Mouse (Mus musculus) layer of hippocampus, postnatal 10 days (tissue): ENCODE data around the gene Hemk1. TPM values are rescaled to one million over a fixed set of nuclear protein-coding genes. Genes with fewer than 3 reads are reported as not detected.

Source experiments
- DNase-seq, 2 experiments: peaks; one replicate each; pipeline ENCODE4 v3.0.0; 2021; ENCODE audit warnings: low spot score in 2 of 2
- long read RNA-seq: library from polyadenylated mRNA; stranded (forward); transcript quantifications from one replicate; pipeline ENCODE4 v2.0.0, GENCODE M21; 2023
- total RNA-seq, 2 experiments: library from RNA; stranded (reverse); gene quantifications; 2 replicates each; pipeline ENCODE4 v1.2.3; 2021

The Hemk1 gene
- total RNA-seq: 10 to 100 TPM; 14.6 to 19.9 TPM
- long read RNA-seq, partial matches to known transcripts: 3 of 12 reads
- long read RNA-seq, other reads (novel, unspliced or antisense): 7 of 12 reads

GRCm38 (mm10) chr9:107338172-107338883 is at the start of gene Hemk1:
TSS of gene Hemk1 (minus strand) at chr9:107338350.
- DNase-seq: peak; percentile 79 to 85

DNA sequence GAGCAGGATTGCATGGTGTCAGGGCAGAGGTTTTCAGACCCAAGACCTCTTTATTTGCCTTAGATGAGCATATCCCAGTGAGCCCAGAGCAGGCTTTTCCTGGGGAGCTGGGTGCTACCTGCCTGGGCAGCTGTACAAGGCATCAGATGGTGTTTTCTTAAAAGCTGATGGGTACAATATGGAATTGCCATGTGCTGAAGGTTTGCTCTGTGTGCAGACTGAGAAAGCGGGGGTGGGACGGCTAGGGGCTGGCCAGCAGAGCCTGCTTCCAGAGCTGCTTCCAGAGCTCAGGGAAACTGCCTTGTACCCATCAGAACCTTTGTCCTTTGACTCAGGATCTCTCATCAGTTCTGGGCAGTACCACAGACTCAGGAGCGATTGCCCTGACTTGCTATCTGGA is 49.6 kb upstream of the Hemk1 start:
- DNase-seq: peak; percentile 19 to 40

- DNase-seq: no peak
Observed at GRCm38 (mm10) chr9:107386722-107387121, 48.6 kb upstream of the Hemk1 start.

DNA sequence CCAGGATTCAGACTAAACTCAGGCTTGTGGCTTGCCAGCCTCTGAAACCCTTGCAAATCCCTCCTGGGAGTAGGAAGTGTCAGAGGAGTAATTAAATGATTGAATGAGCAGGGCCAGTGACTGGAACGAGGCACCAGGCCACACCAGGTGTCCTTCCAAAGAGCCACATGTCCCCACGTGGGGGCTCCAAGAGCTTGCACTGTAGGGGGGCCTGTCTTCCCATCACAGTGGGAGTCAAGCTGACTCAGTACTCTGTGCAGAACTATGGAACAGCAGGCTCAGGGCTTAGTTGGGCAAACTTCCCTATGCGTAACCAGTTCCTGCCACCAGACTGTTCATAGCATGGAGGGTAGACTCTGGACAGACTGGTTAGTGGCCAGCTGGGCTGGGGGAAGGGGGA is 46.2 kb upstream of the Hemk1 start:
- DNase-seq: no peak

GRCm38 (mm10) chr9:107381723-107382122 is 43.6 kb upstream of the Hemk1 start:
- DNase-seq: no peak

GRCm38 (mm10) chr9:107377961-107378512 is 39.9 kb upstream of the Hemk1 start:
- peak in 1 of 2 experiments; percentile 26 for DNase-seq

GRCm38 (mm10) chr9:107375451-107375850 is 37.3 kb upstream of the Hemk1 start:
- no peak for DNase-seq

DNA sequence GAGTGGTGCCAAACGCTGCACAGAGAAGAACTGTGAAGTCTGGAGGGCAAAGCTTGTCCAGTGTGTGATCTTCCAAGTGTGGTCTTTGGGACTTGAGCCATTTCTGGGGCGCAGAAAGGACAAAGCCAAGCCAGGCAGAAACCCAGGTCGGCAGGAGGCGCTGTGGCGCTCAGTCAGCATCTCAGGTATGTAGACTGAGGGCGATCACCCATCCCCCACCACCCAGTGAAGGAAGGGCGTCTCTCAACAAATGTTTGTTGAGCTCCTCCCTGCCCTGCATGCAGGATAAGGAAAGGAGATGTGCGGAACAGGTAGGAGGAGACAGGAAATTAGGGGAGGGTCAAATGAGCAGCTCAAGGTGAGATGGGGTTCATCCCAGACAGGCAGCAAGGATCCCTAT is 36.5 kb upstream of the Hemk1 start:
- DNase-seq: no peak

- no peak for DNase-seq
Observed at GRCm38 (mm10) chr9:107372441-107372840, 34.3 kb upstream of the Hemk1 start.

DNA sequence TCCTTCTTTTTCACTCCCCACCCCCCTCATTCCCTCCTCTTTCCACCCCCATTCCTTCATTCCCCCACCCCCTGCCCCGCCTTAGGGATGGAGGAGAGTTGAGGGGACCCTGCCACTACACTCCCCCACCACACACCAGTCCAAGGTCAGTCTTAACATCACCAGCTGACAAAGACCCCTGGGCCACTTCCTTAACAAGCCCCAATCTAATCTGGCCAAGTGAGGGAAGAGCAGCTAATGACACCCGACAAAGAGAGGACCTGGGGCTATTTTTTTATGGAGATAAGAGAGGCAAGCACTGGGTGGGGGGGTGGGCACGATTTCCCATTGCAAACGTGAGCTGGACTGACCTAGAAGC is 31.9 kb upstream of the Hemk1 start:
- no peak for DNase-seq

DNA sequence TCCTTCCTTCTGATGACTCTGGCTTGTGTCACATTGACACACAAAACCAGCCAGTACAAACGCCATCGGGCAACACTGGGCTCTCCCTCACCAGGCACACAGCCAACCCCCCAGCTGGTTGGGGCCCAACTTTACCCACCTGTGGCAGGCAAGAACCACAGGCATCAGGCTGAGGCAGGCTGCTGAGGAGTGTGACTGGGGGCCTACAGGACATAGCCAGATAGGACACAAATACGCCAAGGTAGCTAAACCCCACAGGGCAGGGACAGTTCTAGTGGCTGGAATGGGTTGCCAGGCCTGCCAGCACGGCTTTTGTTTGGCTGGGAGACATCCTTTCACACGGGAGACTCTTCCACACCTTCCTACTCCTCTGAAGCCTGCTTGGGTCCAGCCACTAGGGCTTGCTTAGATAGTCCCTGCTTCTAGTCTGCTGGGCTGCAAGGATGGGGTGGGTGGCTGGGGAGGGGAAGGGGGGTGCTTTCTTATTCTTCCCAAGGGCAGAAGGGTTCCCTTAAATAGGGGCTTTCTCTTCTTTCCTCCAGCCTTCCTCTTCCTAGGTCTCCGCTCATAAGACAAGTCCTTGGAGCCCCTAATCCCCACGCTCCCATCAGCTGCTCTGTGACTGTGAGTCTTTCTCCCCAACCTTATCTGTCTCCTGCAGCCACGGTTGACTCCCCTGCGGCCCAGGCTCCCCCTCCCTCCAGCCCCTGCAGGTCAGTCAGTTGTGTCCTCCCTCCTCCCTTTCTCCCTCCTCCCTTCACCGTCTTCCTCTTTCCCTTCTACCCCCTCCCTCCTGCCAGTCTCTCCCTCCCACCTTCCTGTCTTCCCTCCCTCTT is 31.3 kb upstream of the Hemk1 start:
- no peak for DNase-seq

GRCm38 (mm10) chr9:107368302-107368701 is 30.2 kb upstream of the Hemk1 start:
- DNase-seq: no peak

DNA sequence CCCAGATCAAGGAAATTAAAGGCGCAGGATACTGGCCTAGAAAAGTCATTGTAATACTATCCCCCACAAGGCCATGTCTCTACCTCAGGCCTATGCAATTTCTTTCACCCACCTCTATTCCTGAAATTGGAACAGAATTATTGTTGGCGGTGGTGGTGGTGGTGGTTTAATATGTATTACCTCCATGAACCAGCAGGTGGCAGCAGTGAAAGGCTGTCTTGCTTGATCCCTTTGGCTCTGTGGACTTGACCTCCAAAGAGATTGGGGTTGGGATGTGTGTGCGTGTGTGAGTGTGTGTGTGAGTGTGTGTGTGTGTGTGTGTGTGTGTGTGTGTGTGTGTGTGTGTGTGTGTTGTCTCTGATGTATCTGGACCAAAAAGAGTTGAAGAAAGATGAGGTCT is 28.5 kb upstream of the Hemk1 start:
- peak; percentile 59 to 68 for DNase-seq

GRCm38 (mm10) chr9:107360989-107361388 is 22.8 kb upstream of the Hemk1 start:
- DNase-seq: no peak

DNA sequence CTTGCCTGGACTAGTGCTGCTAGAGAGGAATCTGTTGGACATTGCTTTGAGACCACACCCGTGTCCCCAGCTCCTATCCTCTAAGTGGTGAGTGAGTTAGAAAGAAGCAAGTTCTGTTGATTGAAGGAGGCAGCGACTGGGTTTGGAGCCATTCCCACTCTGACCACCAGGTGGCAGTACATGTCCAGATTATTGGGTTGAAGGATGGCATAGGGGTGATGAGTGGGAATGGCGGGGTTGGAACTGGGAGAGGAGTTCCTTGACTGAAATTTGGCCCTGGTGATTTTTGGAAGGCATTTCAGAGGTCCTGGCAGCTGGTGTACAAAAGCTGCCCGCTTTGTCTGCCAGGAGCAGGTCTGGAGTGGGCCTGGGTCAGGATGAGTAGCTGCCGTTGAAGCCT is 19.5 kb upstream of the Hemk1 start:
- DNase-seq: peak; percentile 92 to 94

DNA sequence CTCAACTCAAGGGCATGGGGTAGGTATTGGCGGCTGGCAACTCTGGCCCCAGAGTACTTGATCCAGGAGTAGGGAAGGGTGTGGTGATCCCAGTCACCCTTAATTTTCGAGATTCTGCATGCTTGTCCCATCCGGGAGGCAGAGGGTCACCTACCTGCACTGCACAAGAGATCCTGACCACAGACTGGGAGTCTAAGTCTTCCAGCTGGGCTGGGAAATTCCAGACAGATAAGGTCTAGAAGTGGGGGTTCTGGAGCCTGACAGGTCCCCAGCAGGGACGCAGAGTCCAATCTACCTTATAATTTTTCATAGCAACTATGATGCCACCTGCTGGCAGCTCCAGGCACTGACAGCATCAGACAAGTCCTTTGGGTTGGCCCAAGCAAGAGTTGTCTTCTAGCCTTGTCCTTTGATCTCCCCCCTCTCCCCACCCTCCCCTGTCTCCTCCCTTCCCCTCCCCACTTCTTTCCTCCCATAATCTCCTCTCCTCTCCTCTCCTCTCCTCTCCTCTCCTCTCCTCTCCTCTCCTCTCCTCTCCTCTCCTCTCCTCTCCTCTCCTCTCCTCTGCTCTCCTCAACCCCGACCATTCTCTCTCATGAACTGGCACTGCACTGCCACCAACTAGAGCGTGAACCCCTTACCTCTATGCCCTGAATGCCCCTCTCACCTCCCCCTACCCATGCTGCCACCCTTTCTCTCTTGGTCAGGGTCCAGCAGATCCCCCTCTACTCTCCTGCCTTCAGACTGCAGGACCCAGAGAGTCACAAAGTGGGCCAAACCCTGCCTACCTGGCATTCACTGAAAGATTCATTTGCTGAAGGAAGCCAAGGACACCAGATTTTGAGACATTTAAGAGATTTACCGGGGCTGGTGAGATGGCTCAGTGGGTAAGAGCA is 18.0 kb upstream of the Hemk1 start:
- peak; percentile 70 to 75 for DNase-seq

DNA sequence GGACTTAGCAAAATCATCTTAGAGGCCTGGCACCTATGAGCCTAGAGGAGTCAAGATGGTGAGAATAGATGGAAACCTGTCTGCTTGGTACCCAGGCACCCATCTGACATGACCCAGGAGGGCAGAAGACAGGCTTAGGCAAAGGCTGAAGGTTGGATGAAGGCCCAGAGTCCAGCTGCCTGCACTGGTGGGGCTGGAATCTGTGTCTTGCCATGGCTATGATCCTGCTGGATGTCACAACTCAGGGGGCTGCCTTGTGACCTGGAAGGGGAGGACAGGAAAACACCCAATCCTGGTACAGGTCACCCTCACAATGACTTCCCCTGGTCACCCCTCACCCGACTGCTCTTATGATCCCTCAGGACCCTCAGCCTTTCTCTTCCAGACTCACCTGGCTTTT is 16.7 kb upstream of the Hemk1 start:
- no peak for DNase-seq

GRCm38 (mm10) chr9:107349321-107349720 is 11.2 kb upstream of the Hemk1 start:
- DNase-seq: no peak

- no peak for DNase-seq
Observed at GRCm38 (mm10) chr9:107347586-107348183, 9.5 kb upstream of the Hemk1 start.

GRCm38 (mm10) chr9:107346081-107346480 is 7.9 kb upstream of the Hemk1 start:
- DNase-seq: no peak

GRCm38 (mm10) chr9:107344027-107344426 is 5.9 kb upstream of the Hemk1 start:
- DNase-seq: no peak
